Mouse (Mus musculus) MEL (cell line): ENCODE data around the gene Grcc10. TPM values are rescaled to one million over a fixed set of nuclear protein-coding genes. Genes with fewer than 3 reads are reported as not detected.

Experiments used
- DNase-seq: peaks from one replicate; pipeline ENCODE4 v3.0.0; 2011; ENCODE audit warnings: low read depth, low spot score
- H3K27ac ChIP-seq: 2 replicates; pipeline ENCODE4 v1.5.1; 2012; ENCODE audit warnings: low read depth, mild to moderate bottlenecking, control low read depth, low read length, moderate library complexity; ENCODE audit not compliant: control insufficient read depth
- H3K27me3 ChIP-seq, 2 experiments: fragments of 150-350 bp in 1 of 2; sonication (generic) in 1 of 2; 2 replicates each; pipeline ENCODE4 v1.6.1; 2012; ENCODE audit warnings: low read length in 2 of 2, mild to moderate bottlenecking in 2 of 2, improper control_type of control experiment in 1 of 2, moderate library complexity in 1 of 2; ENCODE audit not compliant: insufficient read depth in 2 of 2, control insufficient read depth in 1 of 2
- H3K36me3 ChIP-seq, 2 experiments: 2 replicates each; pipeline ENCODE4 v1.6.1; 2012 to 2014; ENCODE audit warnings: low read length in 2 of 2, improper control_type of control experiment in 1 of 2, inconsistent platforms in 1 of 2, mild to moderate bottlenecking in 1 of 2; ENCODE audit not compliant: insufficient read depth in 2 of 2, control insufficient read depth in 1 of 2
- H3K4me1 ChIP-seq, 2 experiments: fragments of 150-350 bp in 1 of 2; sonication (generic) in 1 of 2; 2 replicates each; pipeline ENCODE4 v1.6.1; 2012; ENCODE audit warnings: low read length in 2 of 2, improper control_type of control experiment in 1 of 2, mild to moderate bottlenecking in 1 of 2; ENCODE audit not compliant: insufficient read depth in 2 of 2, control insufficient read depth in 1 of 2
- H3K4me3 ChIP-seq, 2 experiments: fragments of 150-350 bp in 1 of 2; sonication (generic) in 1 of 2; 2 replicates each; pipeline ENCODE4 v1.5.1; 2012; ENCODE audit warnings: low read depth in 2 of 2, low read length in 2 of 2, mild to moderate bottlenecking in 2 of 2, moderate library complexity in 2 of 2, control low read depth in 1 of 2, improper control_type of control experiment in 1 of 2; ENCODE audit not compliant: control insufficient read depth in 1 of 2, insufficient read depth in 1 of 2
- H3K79me2 ChIP-seq: 2 replicates; pipeline ENCODE4 v1.6.1; 2012; ENCODE audit warnings: mild to moderate bottlenecking, low read length, moderate library complexity; ENCODE audit not compliant: control insufficient read depth, poor library complexity, insufficient read depth
- H3K9ac ChIP-seq: 2 replicates; pipeline ENCODE4 v1.6.1; 2012; ENCODE audit warnings: low read depth, mild to moderate bottlenecking, control low read depth, low read length, moderate library complexity; ENCODE audit not compliant: control insufficient read depth, poor library complexity, severe bottlenecking
- H3K9me3 ChIP-seq: fragments of 150-350 bp; sonication (generic); replicated peaks from 2 replicates; pipeline ENCODE4 v1.6.1; 2012; ENCODE audit warnings: mild to moderate bottlenecking, low read length, improper control_type of control experiment, moderate library complexity; ENCODE audit not compliant: insufficient read depth
- BHLHE40 ChIP-seq: IDR thresholded peaks from 2 replicates; pipeline ENCODE4 v1.6.1; 2012; ENCODE audit warnings: low read depth, mild to moderate bottlenecking, inconsistent platforms, low read length, improper control_type of control experiment, borderline replicate concordance
- CHD2 ChIP-seq: IDR thresholded peaks from 2 replicates; pipeline ENCODE4 v1.6.1; 2011; ENCODE audit warnings: low read length, improper control_type of control experiment
- CTCF ChIP-seq, 3 experiments: IDR thresholded peaks in 2 of 3; conservative IDR thresholded peaks in 1 of 3; 2 replicates each; pipeline ENCODE4 v1.5.1; 2011 to 2012; ENCODE audit warnings: low read length in 3 of 3, low read depth in 2 of 3, mild to moderate bottlenecking in 2 of 3, improper control_type of control experiment in 1 of 3, inconsistent platforms in 1 of 3, mixed read lengths in 1 of 3, moderate library complexity in 1 of 3; ENCODE audit not compliant: control insufficient read depth in 1 of 3, insufficient read depth in 1 of 3, poor library complexity in 1 of 3, severe bottlenecking in 1 of 3
- E2F4 ChIP-seq: IDR thresholded peaks from 2 replicates; pipeline ENCODE4 v1.6.1; 2011; ENCODE audit warnings: low read depth, low read length, improper control_type of control experiment, borderline replicate concordance
- ETS1 ChIP-seq: IDR thresholded peaks from 2 replicates; pipeline ENCODE4 v1.6.1; 2012; ENCODE audit warnings: low read depth, mild to moderate bottlenecking, inconsistent platforms, low read length, improper control_type of control experiment, moderate library complexity
- GABPA ChIP-seq: IDR thresholded peaks from 2 replicates; pipeline ENCODE4 v1.6.1; 2012; ENCODE audit warnings: low read depth, mild to moderate bottlenecking, inconsistent platforms, low read length, improper control_type of control experiment, moderate library complexity
- HCFC1 ChIP-seq: IDR thresholded peaks from 2 replicates; pipeline ENCODE4 v1.6.1; 2012; ENCODE audit warnings: low read depth, mild to moderate bottlenecking, inconsistent platforms, low read length, improper control_type of control experiment, moderate library complexity
- MAFK ChIP-seq: IDR thresholded peaks from 2 replicates; pipeline ENCODE4 v1.6.1; 2011; ENCODE audit warnings: low read depth, mild to moderate bottlenecking, low read length, improper control_type of control experiment, borderline replicate concordance
- MAX ChIP-seq: IDR thresholded peaks from 2 replicates; pipeline ENCODE4 v1.6.1; 2011; ENCODE audit warnings: low read length, improper control_type of control experiment
- MAZ ChIP-seq: IDR thresholded peaks from 2 replicates; pipeline ENCODE4 v1.6.1; 2012; ENCODE audit warnings: low read depth, mild to moderate bottlenecking, inconsistent platforms, low read length, improper control_type of control experiment
- MEF2A ChIP-seq: IDR thresholded peaks from 2 replicates; pipeline ENCODE4 v1.6.1; 2014; ENCODE audit warnings: low read depth, mild to moderate bottlenecking, inconsistent platforms, low read length, improper control_type of control experiment; ENCODE audit not compliant: poor library complexity, insufficient replicate concordance, severe bottlenecking; ENCODE audit errors: extremely low read depth
- MXI1 ChIP-seq: IDR thresholded peaks from 2 replicates; pipeline ENCODE4 v1.6.1; 2011; ENCODE audit warnings: mild to moderate bottlenecking, low read depth, low read length, improper control_type of control experiment
- NRF1 ChIP-seq: IDR thresholded peaks from 2 replicates; pipeline ENCODE4 v1.6.1; 2014; ENCODE audit warnings: low read depth, mild to moderate bottlenecking, inconsistent platforms, low read length, improper control_type of control experiment, moderate library complexity; ENCODE audit not compliant: poor library complexity, insufficient read depth, severe bottlenecking
- POLR2A ChIP-seq, 2 experiments: IDR thresholded peaks; 2 replicates each; pipeline ENCODE4 v1.6.1; 2011 to 2012; ENCODE audit warnings: low read length in 2 of 2, mild to moderate bottlenecking in 2 of 2, control low read depth in 1 of 2, improper control_type of control experiment in 1 of 2, low read depth in 1 of 2, moderate library complexity in 1 of 2; ENCODE audit not compliant: control insufficient read depth in 1 of 2, insufficient read depth in 1 of 2, poor library complexity in 1 of 2
- POLR2AphosphoS2 ChIP-seq: IDR thresholded peaks from 2 replicates; pipeline ENCODE4 v1.6.1; 2011; ENCODE audit warnings: low read length, improper control_type of control experiment
- POLR2AphosphoS5 ChIP-seq: IDR thresholded peaks from 2 replicates; pipeline ENCODE4 v1.6.1; 2012; ENCODE audit warnings: low read depth, borderline replicate concordance, mild to moderate bottlenecking, inconsistent platforms, low read length, moderate library complexity, mixed read lengths
- RAD21 ChIP-seq: IDR thresholded peaks from 2 replicates; pipeline ENCODE4 v1.6.1; 2011; ENCODE audit warnings: mild to moderate bottlenecking, low read depth, low read length, improper control_type of control experiment
- RCOR1 ChIP-seq: IDR thresholded peaks from 2 replicates; pipeline ENCODE4 v1.6.1; 2012; ENCODE audit warnings: low read depth, mild to moderate bottlenecking, inconsistent platforms, low read length, improper control_type of control experiment
- SIN3A ChIP-seq: IDR thresholded peaks from 2 replicates; pipeline ENCODE4 v1.6.1; 2012; ENCODE audit warnings: low read length, improper control_type of control experiment, inconsistent platforms
- SMC3 ChIP-seq: IDR thresholded peaks from 2 replicates; pipeline ENCODE4 v1.6.1; 2011; ENCODE audit warnings: low read depth, low read length, improper control_type of control experiment
- TCF12 ChIP-seq: IDR thresholded peaks from 2 replicates; pipeline ENCODE4 v1.6.1; 2014; ENCODE audit warnings: low read depth, mild to moderate bottlenecking, inconsistent platforms, low read length, improper control_type of control experiment, moderate library complexity
- USF1 ChIP-seq: IDR thresholded peaks from 2 replicates; pipeline ENCODE4 v1.6.1; 2014; ENCODE audit warnings: low read depth, mild to moderate bottlenecking, inconsistent platforms, low read length, improper control_type of control experiment, moderate library complexity
- ZC3H11A ChIP-seq: IDR thresholded peaks from 2 replicates; pipeline ENCODE4 v1.6.1; 2012; ENCODE audit warnings: low read depth, mild to moderate bottlenecking, inconsistent platforms, low read length, improper control_type of control experiment
- ZKSCAN1 ChIP-seq: IDR thresholded peaks from 2 replicates; pipeline ENCODE4 v1.6.1; 2012; ENCODE audit warnings: low read depth, mild to moderate bottlenecking, inconsistent platforms, low read length, improper control_type of control experiment, moderate library complexity
- ZMIZ1 ChIP-seq: IDR thresholded peaks from 2 replicates; pipeline ENCODE4 v1.6.1; 2012; ENCODE audit warnings: low read depth, mild to moderate bottlenecking, inconsistent platforms, low read length, improper control_type of control experiment, moderate library complexity
- ZNF384 ChIP-seq: IDR thresholded peaks from 2 replicates; pipeline ENCODE4 v1.6.1; 2012; ENCODE audit warnings: low read depth, mild to moderate bottlenecking, inconsistent platforms, low read length, improper control_type of control experiment
- polyA plus RNA-seq, 2 experiments: library from polyadenylated mRNA; stranded (reverse) in 1 of 2; unstranded in 1 of 2; fragments of >175 nt in 1 of 2; fragments of >200 nt in 1 of 2; gene quantifications; 2 replicates each; pipeline versions ENCODE4 v1.2.1 to v1.2.4; 2012; ENCODE audit warnings: low replicate concordance in 2 of 2, low read depth in 1 of 2; ENCODE audit not compliant: insufficient read length in 2 of 2, insufficient read depth in 1 of 2, missing spikeins in 1 of 2
- total RNA-seq: library from RNA; depleted of rRNA; stranded (reverse); fragments of 300-350 nt; gene quantifications from 2 replicates; pipeline ENCODE4 v1.2.3, GENCODE M21; 2012

The Grcc10 gene
- total and polyA plus RNA-seq, 3 experiments = 57.4 to 62.9 TPM; not detected in 1

DNA sequence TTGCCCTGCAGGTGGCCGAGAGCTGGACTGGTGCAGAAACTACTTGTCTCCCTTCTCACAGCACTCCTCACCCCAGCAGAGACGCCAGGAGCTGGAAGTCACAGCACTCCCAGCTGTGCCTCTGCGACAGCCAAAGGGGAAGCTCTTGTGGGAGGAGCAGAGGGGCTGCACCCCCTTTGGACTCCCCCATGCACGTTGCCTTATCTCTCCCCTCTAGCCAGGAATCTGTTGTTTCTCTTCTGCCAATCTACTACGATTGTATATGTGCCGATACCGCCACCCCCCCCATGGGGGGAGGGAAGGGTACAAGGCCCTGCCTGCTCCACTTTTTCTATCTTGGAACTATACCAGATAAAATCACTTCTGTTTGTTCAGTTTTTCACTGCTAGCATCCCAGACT lies 37.4 kb downstream of the Grcc10 start (continued):
- peak in 1 of 2 experiments; percentile 42; a peak in 2 of 4 replicates for TF ChIP-seq POLR2A (IDR thresholded peaks at IDR 0.05; ENCODE audit: control insufficient read depth in 1 of 2, insufficient read depth in 1 of 2, low read depth in 1 of 2, low read length in 2 of 2, poor library complexity in 1 of 2)
- peak; percentile 57 for TF ChIP-seq SIN3A

DNA sequence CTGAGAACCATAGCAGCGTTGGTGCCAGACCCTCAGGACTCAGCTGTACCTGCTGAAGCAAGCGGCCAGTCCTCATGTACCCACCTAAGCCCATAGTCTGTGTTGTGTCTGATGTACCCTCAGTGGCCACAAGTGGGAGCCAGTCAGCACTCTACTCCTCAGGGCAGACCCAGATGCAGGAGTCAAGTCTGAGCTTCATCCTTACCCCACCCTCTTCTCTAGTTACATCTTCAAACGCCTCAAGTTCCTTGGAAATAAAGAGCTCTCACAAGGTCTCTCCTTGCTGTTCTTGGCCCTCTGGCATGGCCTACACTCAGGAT lies 38.4 kb downstream of the Grcc10 start:
- H3K4me3 ChIP-seq = no peak overlapping the region
- H3K9ac ChIP-seq = no peak overlapping the region
- peaks cover 13 to 19% of the 10 kb centered on the region in 2 experiments for H3K36me3 ChIP-seq
- H3K27me3 ChIP-seq = no peaks in the 10 kb centered on the region
- peaks cover 15% of the 10 kb centered on the region for H3K79me2 ChIP-seq
- H3K4me1 ChIP-seq = peaks cover 0 to 5% of the 10 kb centered on the region in 2 experiments; a peak in 2 of 4 replicates
- H3K27ac ChIP-seq = no peak overlapping the region
- no peaks in the 10 kb centered on the region for H3K9me3 ChIP-seq
- TF ChIP-seq RAD21 (peak; percentile 36), SMC3 (peak; percentile 74), POLR2AphosphoS5 (no peak; the same call in 1 of the 2 replicates), CHD2 (no peak), CTCF (IDR thresholded peaks at IDR 0.05 in 2 of 3, conservative IDR thresholded peaks at IDR 0.05 in 1 of 3; ENCODE audit: control insufficient read depth in 1 of 3, insufficient read depth in 1 of 3, low read depth in 2 of 3, low read length in 3 of 3, poor library complexity in 1 of 3, severe bottlenecking in 1 of 3) (peak; percentile 77 to 96 (median 81)), MEF2A (no peak), MXI1 (no peak), POLR2AphosphoS2 (0 out of 2 replicates have a peak, but pooled peaks have one; percentile 2), RCOR1 (no peak), POLR2A (IDR thresholded peaks at IDR 0.05; ENCODE audit: control insufficient read depth in 1 of 2, insufficient read depth in 1 of 2, low read depth in 1 of 2, low read length in 2 of 2, poor library complexity in 1 of 2) (peak in 1 of 2 experiments; percentile 40; a peak in 1 of 4 replicates), MAX (no peak), BHLHE40 (no peak), HCFC1 (no peak), ZC3H11A (no peak)
- TF ChIP-seq, all 39 proteins: peak for 5
- peak; percentile 84 for DNase-seq

DNA sequence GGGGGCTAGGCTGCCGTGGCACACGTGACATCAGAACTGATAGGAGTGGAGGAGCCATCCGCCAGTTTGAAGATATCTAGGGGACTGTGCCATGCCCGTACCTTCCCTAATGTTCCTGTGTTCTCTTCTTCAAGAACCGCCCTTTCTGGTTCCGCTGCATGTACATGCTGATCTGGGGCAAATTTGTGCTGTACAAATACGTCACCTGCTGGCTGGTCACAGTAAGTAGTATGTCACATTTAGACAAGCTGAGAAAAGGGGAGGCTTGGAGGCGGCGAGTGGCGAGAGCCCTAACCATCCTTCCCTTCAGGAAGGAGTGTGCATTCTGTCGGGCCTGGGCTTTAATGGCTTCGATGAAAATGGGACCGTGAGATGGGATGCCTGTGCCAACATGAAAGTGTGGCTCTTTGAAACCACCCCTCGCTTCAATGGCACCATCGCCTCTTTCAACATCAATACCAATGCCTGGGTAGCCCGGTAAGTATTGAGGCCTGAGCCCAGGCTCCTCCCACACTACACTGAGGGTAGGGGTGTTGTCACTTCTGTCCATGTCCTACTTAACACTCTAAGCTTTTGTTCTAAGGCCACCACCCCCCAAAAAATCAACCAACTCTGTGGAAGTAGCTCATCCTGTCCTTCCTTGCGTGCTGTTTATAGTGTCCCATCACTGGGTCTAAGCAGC lies 38.9 kb downstream of the Grcc10 start:
- Histone ChIP-seq H3K27ac (no peak overlapping the region), H3K9ac (no peak overlapping the region), H3K79me2 (peaks cover 11% of the 10 kb centered on the region; the same call in 1 of the 2 replicates), H3K4me3 (no peak overlapping the region), H3K36me3 (peaks cover 13 to 19% of the 10 kb centered on the region in 2 experiments), H3K4me1 (peaks cover 0 to 5% of the 10 kb centered on the region in 2 experiments; a peak in 2 of 4 replicates), H3K27me3 (no peaks in the 10 kb centered on the region), H3K9me3 (no peaks in the 10 kb centered on the region)
- no peak for TF ChIP-seq ZNF384
- TF ChIP-seq ZKSCAN1 = no peak
- TF ChIP-seq ZC3H11A = no peak
- TF ChIP-seq E2F4 = no peak
- no peak for TF ChIP-seq NRF1
- TF ChIP-seq SMC3 = peak; percentile 25
- no peak for TF ChIP-seq USF1
- peak; percentile 24 for TF ChIP-seq RAD21
- TF ChIP-seq GABPA = no peak
- no peak for TF ChIP-seq TCF12
- TF ChIP-seq ZMIZ1 = peak; percentile 39; the same call in 1 of the 2 replicates
- no peak for TF ChIP-seq MAFK
- TF ChIP-seq ETS1 = no peak
- TF ChIP-seq MAZ = no peak
- TF ChIP-seq CTCF (IDR thresholded peaks at IDR 0.05 in 2 of 3, conservative IDR thresholded peaks at IDR 0.05 in 1 of 3; ENCODE audit: control insufficient read depth in 1 of 3, insufficient read depth in 1 of 3, low read depth in 2 of 3, low read length in 3 of 3, poor library complexity in 1 of 3, severe bottlenecking in 1 of 3) = peak in 1 of 3 experiments; percentile 22; a peak in 1 of 6 replicates
- DNase-seq = no peak
